Mouse (Mus musculus) heart, adult 18-20 months (tissue): ENCODE measurements around the gene Tnfrsf1a. TPM values are rescaled to one million over a fixed set of nuclear protein-coding genes. Genes with fewer than 3 reads are reported as not detected.

Experiments
- DNase-seq, 2 experiments: peaks; one replicate each; pipeline ENCODE4 v3.0.0; 2021 to 2022; ENCODE audit warnings: mixed read lengths in 1 of 2
- total RNA-seq, 2 experiments: library from RNA; stranded (reverse); gene quantifications; 2 replicates each; pipeline ENCODE4 v1.2.3; 2021

Gene Tnfrsf1a
- total RNA-seq, 2 experiments from 2014 or later = 47.5 to 50.8 TPM

DNA sequence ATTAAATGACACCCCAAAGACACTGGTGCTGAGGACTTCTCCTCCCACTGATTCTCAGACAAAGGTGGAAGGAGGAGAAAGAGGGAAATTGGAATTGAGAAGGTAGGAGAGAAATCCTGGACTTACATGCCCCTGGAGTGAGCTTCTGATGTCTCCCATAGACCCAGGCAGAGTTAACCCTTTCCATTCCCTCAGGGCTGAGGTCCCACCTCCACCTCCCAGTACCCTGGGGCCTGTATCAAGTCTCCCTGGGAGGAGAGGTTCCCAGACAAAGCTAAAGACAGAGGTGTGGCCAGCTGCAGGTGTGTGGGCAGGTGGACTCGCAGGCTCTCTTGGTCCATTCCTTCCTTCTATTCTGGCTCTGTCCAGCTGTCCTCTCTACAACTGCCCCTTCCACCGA, 32.9 kb downstream of the Tnfrsf1a start:
- no peak for DNase-seq

DNA sequence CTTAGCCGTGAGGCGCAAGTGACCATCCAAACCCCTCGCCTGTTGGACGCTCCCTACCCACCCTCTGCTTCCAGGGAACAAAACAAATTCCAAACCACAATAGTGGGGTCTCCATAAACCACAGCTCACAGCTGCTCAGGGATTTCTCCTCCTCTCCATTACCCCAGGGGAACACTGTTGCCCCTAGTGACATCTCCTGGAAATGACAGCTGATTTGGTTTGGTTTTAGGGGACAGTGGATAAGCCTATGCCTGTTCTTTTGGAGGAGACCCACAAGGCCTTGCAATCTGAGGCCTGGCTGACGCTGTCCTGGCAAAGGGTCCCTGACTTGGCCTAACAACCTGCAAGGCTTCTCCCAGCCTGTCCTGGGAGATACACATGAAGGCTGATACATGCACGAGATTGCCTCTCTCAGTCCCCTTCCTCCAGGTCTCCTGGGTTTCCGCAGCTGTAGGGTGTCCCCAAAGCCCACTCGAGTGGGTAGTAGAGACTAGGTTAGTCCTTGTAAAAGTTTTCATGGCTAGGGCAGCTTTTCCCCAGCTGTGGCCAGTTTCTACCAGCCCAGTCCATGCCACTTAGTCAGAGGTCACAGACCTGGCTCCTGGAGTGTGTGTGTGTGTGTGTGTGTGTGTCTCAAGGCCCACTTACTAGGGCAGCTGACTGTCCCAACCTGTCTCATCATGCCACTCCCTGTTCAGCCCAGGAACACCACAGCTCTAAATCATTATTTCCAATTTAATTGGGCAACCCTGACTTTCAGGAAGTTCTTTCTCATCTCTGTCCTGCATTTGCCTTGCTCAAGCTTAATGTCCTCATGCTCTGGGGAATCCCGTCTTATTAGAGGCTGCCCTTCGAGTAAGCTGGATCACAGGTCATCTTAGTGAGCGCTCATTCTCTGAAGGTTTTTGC, 36.2 kb downstream of the Tnfrsf1a start:
- DNase-seq = peak in 1 of 2 experiments; percentile 54

DNA sequence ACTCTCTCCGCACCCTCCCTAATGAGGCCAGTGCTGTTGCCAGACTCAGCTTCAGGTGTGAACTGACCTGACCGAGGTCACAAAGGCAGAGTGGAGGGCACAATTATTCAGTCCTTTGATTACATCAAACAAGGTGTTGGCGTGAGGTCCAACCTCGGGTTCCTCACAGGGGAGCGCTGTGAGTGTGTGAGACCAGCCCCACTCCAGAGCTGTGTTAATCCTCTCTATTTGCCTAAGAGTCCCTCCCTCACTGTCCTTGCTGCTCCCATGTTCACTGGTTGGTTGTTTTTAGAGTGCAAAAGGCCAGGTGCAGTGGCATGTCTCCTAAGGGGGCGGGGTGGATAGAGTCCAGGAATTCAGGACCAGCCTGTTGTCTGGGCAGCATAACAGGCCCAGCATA, 36.9 kb downstream of the Tnfrsf1a start:
- DNase-seq = no peak

DNA sequence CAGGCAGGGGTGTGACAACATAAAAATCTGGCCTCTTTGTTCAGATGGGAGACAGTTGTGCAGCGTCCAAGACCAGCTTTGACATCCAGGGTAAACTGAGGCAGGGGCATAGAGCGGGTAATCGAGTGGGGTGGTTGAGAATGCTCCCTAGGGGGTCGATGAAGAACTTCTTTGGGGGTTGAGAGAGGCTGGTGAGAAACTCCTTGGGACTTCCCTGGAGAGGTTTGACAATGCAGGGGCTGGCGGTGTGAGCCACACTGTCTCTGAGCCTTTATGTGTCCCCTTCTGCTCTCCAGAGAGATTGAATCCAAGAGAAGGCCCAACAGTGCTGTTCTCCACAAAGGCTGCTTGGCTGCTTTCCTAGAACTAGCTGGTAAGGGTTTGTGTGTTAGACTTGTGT, 40.7 kb downstream of the Tnfrsf1a start:
- DNase-seq = no peak

DNA sequence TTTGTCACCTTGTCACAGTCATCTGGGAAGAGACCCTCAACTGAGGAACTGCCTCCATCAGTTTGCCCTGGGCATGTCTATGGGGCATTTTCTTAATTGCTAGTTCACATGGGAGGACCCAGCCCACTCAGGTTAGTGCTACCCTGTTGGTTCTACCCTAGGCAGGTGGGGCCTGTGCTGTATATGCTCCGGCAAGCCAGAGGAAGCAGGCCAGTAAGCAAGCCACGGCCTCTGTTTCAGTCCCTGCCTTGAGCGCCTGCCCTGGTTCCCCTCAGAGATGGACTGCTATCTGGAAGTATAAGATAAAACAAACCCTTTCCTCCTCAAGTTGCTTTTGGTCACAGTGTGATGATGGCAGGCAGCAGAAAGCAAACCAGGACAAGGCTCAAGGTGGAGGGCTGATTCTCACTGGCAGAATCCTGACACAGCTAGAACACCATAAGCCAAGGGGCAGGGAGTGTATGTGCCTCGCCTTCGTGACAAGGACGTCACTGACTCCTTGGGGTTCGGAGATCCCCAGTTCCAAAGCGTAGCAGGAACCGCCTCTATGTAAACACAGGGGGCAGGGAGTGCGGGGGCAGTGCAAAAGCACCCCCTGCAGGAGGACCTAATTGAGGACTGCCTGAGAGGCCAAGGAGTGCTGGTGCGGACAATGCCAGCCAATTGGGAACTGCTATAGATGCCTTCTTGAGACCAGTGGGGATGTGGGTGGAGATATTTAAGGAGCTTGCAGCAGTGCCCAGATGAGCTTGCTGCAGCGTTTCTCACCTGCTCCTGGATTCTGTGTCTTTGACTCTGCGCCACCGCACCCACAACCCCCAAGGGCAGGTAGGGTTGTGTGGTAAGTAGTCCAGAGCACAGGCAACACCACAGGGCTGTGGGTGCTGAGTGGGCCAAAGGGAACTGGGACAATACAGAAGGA, 56.6 kb downstream of the Tnfrsf1a start:
- DNase-seq = no peak

DNA sequence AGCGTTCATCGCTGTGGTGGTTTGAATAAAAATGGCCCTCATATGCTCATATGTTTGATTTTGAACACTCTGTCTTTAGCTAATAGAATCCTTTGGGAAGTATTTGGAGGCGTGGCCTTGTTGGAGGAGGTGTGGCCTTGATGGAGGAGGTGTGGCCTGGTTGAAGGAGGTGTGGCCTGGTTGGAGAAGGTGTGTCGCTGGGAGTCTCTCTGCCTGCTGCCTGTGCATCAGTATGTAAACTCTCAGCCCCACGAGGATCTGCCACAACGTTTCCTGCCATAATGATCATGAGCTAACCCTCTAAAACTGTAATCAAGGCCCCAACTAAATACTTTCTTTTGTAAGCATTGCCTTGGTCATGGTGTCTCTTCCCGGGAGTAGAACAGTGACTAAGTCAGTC, 58.1 kb downstream of the Tnfrsf1a start:
- DNase-seq = no peak

DNA sequence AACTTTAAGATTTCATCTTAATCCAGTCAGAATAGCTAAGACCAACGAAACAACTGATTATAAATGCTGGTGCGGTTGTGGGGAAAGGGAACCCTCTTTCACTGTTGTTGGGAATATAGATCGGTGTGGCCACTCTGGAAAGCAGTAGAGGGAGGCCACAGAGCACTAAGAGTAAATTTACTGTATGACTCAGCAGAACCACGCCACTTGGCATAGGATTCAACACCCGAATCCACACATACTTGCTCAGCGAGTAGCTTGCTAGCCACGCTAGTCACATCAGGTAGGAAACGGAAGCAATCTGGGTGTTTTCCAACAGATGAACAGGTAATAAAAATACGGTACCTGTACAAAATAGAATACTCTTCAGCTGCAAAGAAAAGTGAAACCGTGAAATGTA, 58.5 kb downstream of the Tnfrsf1a start:
- DNase-seq = no peak

DNA sequence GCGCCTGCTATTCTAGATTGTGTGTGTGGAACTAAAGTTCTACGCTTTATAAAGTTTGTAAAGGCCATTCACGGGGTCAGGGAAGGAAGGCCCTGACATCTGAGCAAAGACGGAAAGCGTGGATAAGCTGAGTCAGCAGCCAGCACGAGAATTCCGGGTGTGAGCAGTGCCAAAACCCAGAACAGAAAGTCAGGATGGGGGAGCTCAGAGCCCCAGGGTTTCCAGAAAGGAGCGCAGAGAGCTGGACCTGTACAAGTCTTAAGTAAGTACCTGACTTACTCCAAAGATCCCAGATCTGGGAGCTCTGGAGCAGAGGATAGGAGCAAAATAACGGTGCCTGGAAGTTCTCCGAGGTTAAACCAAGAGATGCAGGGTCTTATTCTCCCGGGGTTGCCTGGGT, 61.4 kb downstream of the Tnfrsf1a start:
- DNase-seq = no peak

DNA sequence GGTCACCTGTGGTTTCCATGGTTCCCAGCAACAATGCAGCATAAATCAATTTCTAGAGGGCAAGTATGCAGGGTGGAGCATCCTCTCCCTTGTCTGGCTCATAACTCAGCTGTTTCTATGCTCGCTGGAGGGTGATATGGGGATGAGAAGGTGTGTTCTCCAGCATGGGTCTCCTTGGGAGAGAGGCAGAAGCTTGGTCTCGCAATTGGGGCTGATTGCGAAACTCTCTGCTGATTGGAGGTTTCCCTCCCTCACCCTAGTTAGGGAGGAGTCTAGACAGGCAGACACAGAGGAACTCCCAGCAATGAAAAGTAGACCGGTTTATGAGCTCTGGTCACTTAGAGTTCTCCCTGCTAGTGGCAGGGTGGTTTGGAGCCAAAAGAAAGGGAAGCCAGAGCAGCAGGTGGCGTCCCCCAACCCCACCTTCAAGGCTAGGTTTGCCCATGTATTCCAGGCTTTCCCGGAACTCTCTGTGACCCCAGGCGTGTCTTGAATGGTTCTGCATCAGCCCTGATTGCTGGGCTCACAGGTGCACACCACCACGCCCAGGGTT, 61.9 kb downstream of the Tnfrsf1a start:
- DNase-seq = peak in 1 of 2 experiments; percentile 47

DNA sequence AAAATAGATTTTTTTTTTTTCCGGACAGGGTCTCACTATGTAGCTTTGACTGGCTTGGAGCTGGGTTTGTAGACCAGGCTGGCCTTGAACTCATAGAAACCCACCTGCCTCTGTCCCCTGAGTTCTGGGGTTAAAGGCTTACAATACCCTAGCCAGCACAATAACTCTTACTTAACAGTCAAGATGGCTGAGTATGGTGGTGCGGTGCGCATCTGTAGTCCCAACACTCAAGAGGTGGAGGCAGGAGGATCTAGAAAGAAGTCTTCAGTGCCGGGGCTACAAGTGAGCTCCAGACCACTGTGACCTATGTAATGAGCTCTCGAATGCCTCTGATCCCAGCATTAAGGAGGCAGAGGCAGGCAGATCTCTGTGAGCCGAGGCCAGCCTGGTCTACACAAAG, 62.5 kb downstream of the Tnfrsf1a start:
- DNase-seq = no peak

Other genes with a start within 250 kb of the Tnfrsf1a start
- 10 to 100 TPM; 19.2 to 20.1 TPM for gene Nop2, start 217.5 kb upstream of the Tnfrsf1a start, total RNA-seq
- 1 to 10 TPM; 5.0 to 5.9 TPM for gene Iffo1, start 204.1 kb upstream of the Tnfrsf1a start, total RNA-seq
- gene Gapdh, start 182.9 kb upstream of the Tnfrsf1a start, total RNA-seq = 1,000 to 10,000 TPM; 4,422 to 5,568 TPM
- gene Ncapd2, start 157.7 kb upstream of the Tnfrsf1a start, total RNA-seq = 10 to 100 TPM; 12.2 to 15.6 TPM
- gene Mrpl51, start 157.6 kb upstream of the Tnfrsf1a start, total RNA-seq = 100 to 1,000 TPM; 316 to 366 TPM
- 1 to 10 TPM; 5.0 to 7.8 TPM for gene Vamp1, start 133.8 kb upstream of the Tnfrsf1a start, total RNA-seq
- gene Tapbpl, start 117.5 kb upstream of the Tnfrsf1a start, total RNA-seq = 1 to 10 TPM; 5.7 to 6.1 TPM
- 1 to 10 TPM in 1 of 2 experiments, not detected in 1; 1.7 TPM for gene Cd27, start 112.4 kb upstream of the Tnfrsf1a start, total RNA-seq
- not detected for gene Tuba3a, start 63.3 kb upstream of the Tnfrsf1a start, total RNA-seq
- 10 to 100 TPM; 25.0 to 28.7 TPM for gene Ltbr, start 35.5 kb upstream of the Tnfrsf1a start, total RNA-seq
- 1 to 10 TPM in 1 of 2 experiments, under 1 TPM in 1; 0.47 to 1.3 TPM for gene Scnn1a, start 28.7 kb upstream of the Tnfrsf1a start, total RNA-seq
- gene Plekhg6, start 31.4 kb downstream of the Tnfrsf1a start, total RNA-seq = not detected
- gene Cd9, start 145.4 kb downstream of the Tnfrsf1a start, total RNA-seq = 10 to 100 TPM; 49.9 to 50.4 TPM
- 100 to 1,000 TPM in 1 of 2 experiments, 10 to 100 TPM in 1; 78.4 to 104 TPM for gene Vwf, start 197.4 kb downstream of the Tnfrsf1a start, total RNA-seq